Mouse (Mus musculus) megakaryocyte, embryonic 14.5 days (primary cell): ENCODE data around the gene Fam163b.

Source experiments
- FLI1 ChIP-seq: IDR thresholded peaks from 2 replicates; pipeline ENCODE4 v1.6.1; 2012; ENCODE audit warnings: low read length, inconsistent platforms, mixed read lengths
- GATA1 ChIP-seq: IDR thresholded peaks from 3 replicates; pipeline ENCODE4 v1.6.1; 2012; ENCODE audit warnings: mixed read lengths, low read length, inconsistent platforms, borderline replicate concordance

GRCm38 (mm10) chr2:27141950-27142693 lies at the start of gene Fam163b:
- TF ChIP-seq GATA1 (no peak), FLI1 (no peak)
